Mouse (Mus musculus): Measurements from ENCODE around the gene Prkcz. TPM values are rescaled to one million over a fixed set of nuclear protein-coding genes. Genes with fewer than 3 reads are reported as not detected.

Prkcz gene
- polyA plus RNA-seq, 1 experiment from 2014 or later = 6.8 TPM

Other genes with a start within 250 kb of the Prkcz start
- gene Ski, start 138.8 kb downstream of the Prkcz start, polyA plus RNA-seq (2014; fragmentation: Nextera tagmentation; extraction: Ambion mirVana) = 14.6 and 14.8 TPM in 2 replicates
- 64.9 and 66.8 TPM in 2 replicates for gene Faap20, start 111.6 kb downstream of the Prkcz start, polyA plus RNA-seq (2014; fragmentation: Nextera tagmentation; extraction: Ambion mirVana)
- 0.14 and 0.16 TPM in 2 replicates for gene Gabrd, start 36.8 kb upstream of the Prkcz start, polyA plus RNA-seq (2014; fragmentation: Nextera tagmentation; extraction: Ambion mirVana)
- gene Cfap74, start 47.8 kb upstream of the Prkcz start, polyA plus RNA-seq (2014; fragmentation: Nextera tagmentation; extraction: Ambion mirVana) = 1.6 and 1.8 TPM in 2 replicates
- not detected in 2 replicates for gene Tmem52, start 107.8 kb upstream of the Prkcz start, polyA plus RNA-seq (2014; fragmentation: Nextera tagmentation; extraction: Ambion mirVana)
- 410 and 416 TPM in 2 replicates for gene Gnb1, start 130.0 kb upstream of the Prkcz start, polyA plus RNA-seq (2014; fragmentation: Nextera tagmentation; extraction: Ambion mirVana)
- 57.0 and 58.6 TPM in 2 replicates for gene Nadk, start 201.0 kb upstream of the Prkcz start, polyA plus RNA-seq (2014; fragmentation: Nextera tagmentation; extraction: Ambion mirVana)
- 7.7 and 9.6 TPM in 2 replicates for gene Slc35e2, start 240.1 kb upstream of the Prkcz start, polyA plus RNA-seq (2014; fragmentation: Nextera tagmentation; extraction: Ambion mirVana)

Measured in heart, embryonic 11.5 days (tissue).